Mouse (Mus musculus): Measurements from ENCODE around the gene Cmtm4. TPM values are rescaled to one million over a fixed set of nuclear protein-coding genes. Genes with fewer than 3 reads are reported as not detected.
A peak's percentile ranks its signal among the peaks of the same experiment; 100 is the strongest.

Gene Cmtm4
- total and polyA plus RNA-seq, 3 experiments, result 6.5 to 31.1 (median 12.0) TPM

DNA sequence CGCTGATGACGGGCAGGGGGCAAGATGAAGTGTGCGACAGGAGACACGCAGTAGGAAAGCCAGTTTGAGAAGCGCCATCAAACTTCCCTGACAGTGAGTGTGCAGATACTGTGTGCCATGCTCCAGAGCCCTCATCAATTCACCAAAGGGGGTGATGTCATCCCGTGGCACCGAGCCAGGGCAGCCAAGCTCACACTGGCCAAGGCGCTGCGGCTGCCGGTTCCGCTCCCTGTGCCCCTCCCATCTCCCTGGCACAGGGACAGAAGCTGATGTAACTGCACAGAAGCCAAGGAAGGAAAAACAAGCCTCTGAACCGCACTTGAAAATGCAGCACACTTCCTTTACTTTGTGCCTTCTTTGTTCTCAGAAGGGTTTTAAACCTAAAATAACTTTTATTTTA lies 40.4 kb upstream of the Cmtm4 start (continued):
- TF ChIP-seq EP300 (IDR thresholded peaks at IDR 0.05; ENCODE audit: low read depth in 1 of 2, low read length in 2 of 2), result peak in 1 of 2 experiments; percentile 52; a peak in 2 of 4 replicates

DNA sequence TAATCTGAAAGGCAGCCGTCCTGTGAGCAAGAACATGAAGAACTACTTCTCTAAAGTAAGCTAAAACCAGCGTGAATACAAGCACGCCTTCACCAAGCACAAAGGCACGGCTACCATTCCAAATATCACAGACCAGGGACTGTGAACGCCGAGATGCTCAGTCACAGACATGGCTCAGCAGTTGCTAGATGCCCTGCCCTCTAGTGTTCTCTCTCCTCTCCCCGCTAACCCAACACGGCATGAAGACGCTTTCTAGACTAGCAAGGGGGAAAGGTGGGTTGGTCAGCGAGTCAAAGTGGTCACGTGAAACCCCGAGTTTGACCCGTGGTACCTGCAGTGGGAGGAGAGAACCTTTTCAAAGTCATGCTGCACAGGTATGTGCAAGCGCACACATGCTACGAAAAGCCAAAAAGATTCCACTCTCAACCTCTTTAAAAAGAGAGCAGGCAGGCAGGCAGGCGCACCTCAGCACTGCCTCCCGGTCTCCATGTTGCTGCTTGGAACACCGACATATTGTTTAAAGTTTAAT lies 39.3 kb upstream of the Cmtm4 start:
- Histone ChIP-seq H3K27me3 (ENCODE audit: control insufficient read depth in 1 of 2, insufficient read depth in 2 of 2, low read length in 2 of 2) (no peaks in the 10 kb centered on the region), H3K27ac (ENCODE audit: control insufficient read depth, low read depth, low read length) (peak overlapping the region; percentile 62), H3K9me3 (replicated peaks; ENCODE audit: insufficient read depth, low read length) (no peaks in the 10 kb centered on the region), H3K79me2 (ENCODE audit: control insufficient read depth, insufficient read depth, low read length, poor library complexity) (peaks cover 6% of the 10 kb centered on the region), H3K9ac (ENCODE audit: control insufficient read depth, low read depth, low read length, poor library complexity, severe bottlenecking) (peak overlapping the region; percentile 2; the same call in 1 of the 2 replicates), H3K36me3 (ENCODE audit: control insufficient read depth in 1 of 2, insufficient read depth in 2 of 2, low read length in 2 of 2) (peaks cover 27 to 33% of the 10 kb centered on the region in 2 experiments), H3K4me1 (ENCODE audit: control insufficient read depth in 1 of 2, insufficient read depth in 2 of 2, low read length in 2 of 2) (peaks cover 6 to 25% of the 10 kb centered on the region in 2 experiments), H3K4me3 (ENCODE audit: control insufficient read depth in 1 of 2, insufficient read depth in 1 of 2, low read depth in 2 of 2, low read length in 2 of 2) (no peak overlapping the region)
- DNase-seq (ENCODE audit: low read depth, low spot score), result no peak
- TF ChIP-seq NELFE (IDR thresholded peaks at IDR 0.05; ENCODE audit: low read depth, low read length), result no peak
- no peak; a peak in 1 of 6 replicates for TF ChIP-seq CTCF (IDR thresholded peaks at IDR 0.05 in 2 of 3, conservative IDR thresholded peaks at IDR 0.05 in 1 of 3; ENCODE audit: control insufficient read depth in 1 of 3, insufficient read depth in 1 of 3, low read depth in 2 of 3, low read length in 3 of 3, poor library complexity in 1 of 3, severe bottlenecking in 1 of 3)
- no peak for TF ChIP-seq MAFK (IDR thresholded peaks at IDR 0.05; ENCODE audit: borderline replicate concordance, low read depth, low read length)
- no peak for TF ChIP-seq MYC (IDR thresholded peaks at IDR 0.05; ENCODE audit: low read depth, low read length)
- TF ChIP-seq ZNF384 (IDR thresholded peaks at IDR 0.05; ENCODE audit: low read depth, low read length), result no peak
- no peak for TF ChIP-seq RAD21 (IDR thresholded peaks at IDR 0.05; ENCODE audit: low read depth, low read length)
- TF ChIP-seq HCFC1 (IDR thresholded peaks at IDR 0.05; ENCODE audit: low read depth, low read length), result no peak
- no peak for TF ChIP-seq TCF12 (IDR thresholded peaks at IDR 0.05; ENCODE audit: low read depth, low read length)
- no peak for TF ChIP-seq USF1 (IDR thresholded peaks at IDR 0.05; ENCODE audit: low read depth, low read length)
- no peak for TF ChIP-seq KAT2A (conservative IDR thresholded peaks at IDR 0.05; ENCODE audit: low read depth, low read length)
- no peak for TF ChIP-seq POLR2AphosphoS5 (IDR thresholded peaks at IDR 0.05; ENCODE audit: borderline replicate concordance, low read depth, low read length)
- no peak for TF ChIP-seq GATA1 (IDR thresholded peaks at IDR 0.05; ENCODE audit: low read depth, low read length)
- TF ChIP-seq SMC3 (IDR thresholded peaks at IDR 0.05; ENCODE audit: low read depth, low read length), result no peak
- TF ChIP-seq SIN3A (IDR thresholded peaks at IDR 0.05; ENCODE audit: low read length), result no peak

DNA sequence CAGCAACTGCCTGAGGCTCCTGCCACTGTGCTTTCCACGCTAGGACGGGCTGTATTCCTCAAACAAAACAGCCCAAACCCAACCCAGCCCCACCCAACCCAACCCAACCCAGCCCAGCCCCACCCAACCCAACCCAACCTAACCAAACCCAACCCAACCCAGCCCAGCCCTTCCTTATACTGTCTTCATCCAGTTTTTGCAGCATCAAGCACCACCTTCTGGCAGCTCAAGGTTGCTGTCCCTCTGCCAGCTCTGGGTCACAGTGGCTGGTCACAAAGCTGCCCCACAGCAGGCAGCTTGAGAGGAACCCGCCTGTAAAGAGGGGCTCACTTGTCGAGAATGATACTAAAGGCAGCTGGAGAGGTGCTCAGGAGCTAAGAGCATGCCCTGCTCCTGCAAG lies 38.7 kb upstream of the Cmtm4 start:
- Histone ChIP-seq H3K9me3 (replicated peaks; ENCODE audit: insufficient read depth, low read length) (no peaks in the 10 kb centered on the region), H3K27ac (ENCODE audit: control insufficient read depth, low read depth, low read length) (peak overlapping the region; percentile 62), H3K36me3 (ENCODE audit: control insufficient read depth in 1 of 2, insufficient read depth in 2 of 2, low read length in 2 of 2) (peaks cover 27 to 35% of the 10 kb centered on the region in 2 experiments), H3K4me3 (ENCODE audit: control insufficient read depth in 1 of 2, insufficient read depth in 1 of 2, low read depth in 2 of 2, low read length in 2 of 2) (no peak overlapping the region), H3K9ac (ENCODE audit: control insufficient read depth, low read depth, low read length, poor library complexity, severe bottlenecking) (peak overlapping the region; percentile 2; the same call in 1 of the 2 replicates), H3K27me3 (ENCODE audit: control insufficient read depth in 1 of 2, insufficient read depth in 2 of 2, low read length in 2 of 2) (no peaks in the 10 kb centered on the region), H3K79me2 (ENCODE audit: control insufficient read depth, insufficient read depth, low read length, poor library complexity) (peaks cover 6% of the 10 kb centered on the region), H3K4me1 (ENCODE audit: control insufficient read depth in 1 of 2, insufficient read depth in 2 of 2, low read length in 2 of 2) (peaks cover 6 to 25% of the 10 kb centered on the region in 2 experiments)
- TF ChIP-seq CTCF (IDR thresholded peaks at IDR 0.05 in 2 of 3, conservative IDR thresholded peaks at IDR 0.05 in 1 of 3; ENCODE audit: control insufficient read depth in 1 of 3, insufficient read depth in 1 of 3, low read depth in 2 of 3, low read length in 3 of 3, poor library complexity in 1 of 3, severe bottlenecking in 1 of 3) (peak in 1 of 3 experiments; percentile 16; a peak in 1 of 6 replicates), CHD1 (IDR thresholded peaks at IDR 0.05; ENCODE audit: low read depth, low read length) (no peak)
- DNase-seq (ENCODE audit: low read depth, low spot score), result peak; percentile 41
